Mouse (Mus musculus) midbrain, postnatal 0 days (tissue): Measurements from ENCODE around the gene Sestd1. TPM values are rescaled to one million over a fixed set of nuclear protein-coding genes. Genes with fewer than 3 reads are reported as not detected.
A peak's percentile ranks its signal among the peaks of the same experiment; 100 is the strongest.

ENCODE experiments used
- ATAC-seq: fragments of 200-750 bp; cut with Nextera tagmentation; 2 replicates; pipeline ENCODE4 v1.8.0; 2017; ENCODE audit warnings: moderate number of reproducible peaks, mild to moderate bottlenecking, moderate TSS enrichment, moderate library complexity; ENCODE audit not compliant: low FRiP score
- DNase-seq: peaks from one replicate; pipeline ENCODE4 v3.0.0-alpha.2; 2015; ENCODE audit warnings: low spot score
- H3K27ac ChIP-seq: fragments of 300-500 bp; sonication (generic); 2 replicates; pipeline ENCODE4 v1.5.1; 2014; ENCODE audit warnings: low read depth, mild to moderate bottlenecking, low read length, mixed read lengths
- H3K27me3 ChIP-seq: fragments of 300-500 bp; sonication (generic); 2 replicates; pipeline ENCODE4 v1.6.1; 2014; ENCODE audit warnings: low read length, control low read depth, mixed read lengths; ENCODE audit not compliant: insufficient read depth
- H3K36me3 ChIP-seq: fragments of 300-500 bp; sonication (generic); 2 replicates; pipeline ENCODE4 v1.6.1; 2014; ENCODE audit warnings: low read length, control low read depth, mixed read lengths; ENCODE audit not compliant: insufficient read depth
- H3K4me1 ChIP-seq: fragments of 300-500 bp; sonication (generic); 2 replicates; pipeline ENCODE4 v1.6.1; 2014; ENCODE audit warnings: mild to moderate bottlenecking, control low read depth, antibody characterized with exemption, low read length, mixed read lengths; ENCODE audit not compliant: insufficient read depth
- H3K4me2 ChIP-seq: fragments of 300-500 bp; sonication (generic); 2 replicates; pipeline ENCODE4 v1.6.1; 2014; ENCODE audit warnings: low read depth, mild to moderate bottlenecking, low read length, mixed read lengths; ENCODE audit not compliant: poor library complexity, severe bottlenecking
- H3K4me3 ChIP-seq: fragments of 300-500 bp; sonication (generic); 2 replicates; pipeline ENCODE4 v1.5.1; 2014; ENCODE audit warnings: low read depth, mild to moderate bottlenecking, low read length, moderate library complexity
- H3K9ac ChIP-seq: fragments of 300-500 bp; sonication (generic); replicated peaks from 2 replicates; pipeline ENCODE4 v1.6.1; 2014; ENCODE audit warnings: mild to moderate bottlenecking, low read length, moderate library complexity, mixed read lengths; ENCODE audit not compliant: poor library complexity, severe bottlenecking
- H3K9me3 ChIP-seq: fragments of 300-500 bp; sonication (generic); 2 replicates; pipeline ENCODE4 v1.6.1; 2016; ENCODE audit warnings: low read length, control low read depth
- CTCF ChIP-seq: IDR thresholded peaks from 2 replicates; pipeline ENCODE4 v1.5.1; 2016; ENCODE audit warnings: antibody characterized with exemption, mild to moderate bottlenecking
- WGBS: fragments of 180-500 bp; shearing (Covaris S2); extraction: QIAGEN DNeasy Blood & Tissue Kit; methylation state at CpG from one replicate; pipeline ENCODE4 v1.1.7; 2014; 5-methylcytosine and 5-hydroxymethylcytosine counted together
- polyA plus RNA-seq: library from polyadenylated mRNA; unstranded; fragments of >200 nt; fragmentation: Nextera tagmentation; extraction: Ambion mirVana; gene quantifications from 2 replicates; pipeline ENCODE4 v1.2.1, GENCODE M21; 2015
- total RNA-seq: library from RNA; depleted of rRNA; stranded (reverse); fragments of >200 nt; gene quantifications from 2 replicates; pipeline ENCODE4 v1.2.3, GENCODE M21; 2014

Sestd1 gene
- total and polyA plus RNA-seq, 2 experiments from 2014 or later, result 23.7 to 52.6 TPM

GRCm38 (mm10) chr2:77200379-77200778 is 80.0 kb downstream of the Sestd1 start:
- 94% methylated on average over 4 of the region's 4 CpGs for WGBS
- DNase-seq (peak; percentile 19), ATAC-seq (no peak)
- Histone ChIP-seq H3K9ac (no peak overlapping the region), H3K4me1 (no peaks in the 10 kb centered on the region), H3K9me3 (no peaks in the 10 kb centered on the region), H3K36me3 (peaks cover 4% of the 10 kb centered on the region; the same call in 1 of the 2 replicates), H3K27ac (no peak overlapping the region), H3K4me2 (no peak overlapping the region), H3K27me3 (no peaks in the 10 kb centered on the region), H3K4me3 (no peak overlapping the region)
- TF ChIP-seq CTCF, result no peak

- Histone ChIP-seq H3K9ac (no peak overlapping the region), H3K4me1 (no peaks in the 10 kb centered on the region), H3K36me3 (peaks cover 19% of the 10 kb centered on the region), H3K4me2 (no peak overlapping the region), H3K4me3 (no peak overlapping the region), H3K27me3 (no peaks in the 10 kb centered on the region), H3K27ac (no peak overlapping the region), H3K9me3 (no peaks in the 10 kb centered on the region)
- no peak for TF ChIP-seq CTCF
- 83% methylated on average over 5 of the region's 5 CpGs for WGBS
- no peak for DNase-seq
- ATAC-seq, result no peak
Measured at GRCm38 (mm10) chr2:77198246-77198645, 82.1 kb downstream of the Sestd1 start.

GRCm38 (mm10) chr2:77196819-77197218 is 83.6 kb downstream of the Sestd1 start:
- WGBS, result 94% methylated on average over 4 of the region's 4 CpGs
- H3K4me2 ChIP-seq, result no peak overlapping the region
- H3K27me3 ChIP-seq, result no peaks in the 10 kb centered on the region
- peaks cover 23% of the 10 kb centered on the region for H3K36me3 ChIP-seq
- ATAC-seq (no peak), DNase-seq (no peak)
- no peaks in the 10 kb centered on the region for H3K9me3 ChIP-seq
- no peak overlapping the region for H3K4me3 ChIP-seq
- no peak for TF ChIP-seq CTCF
- no peak overlapping the region for H3K9ac ChIP-seq
- H3K4me1 ChIP-seq, result no peaks in the 10 kb centered on the region
- no peak overlapping the region for H3K27ac ChIP-seq

GRCm38 (mm10) chr2:77195056-77195455 is 85.3 kb downstream of the Sestd1 start:
- Histone ChIP-seq H3K27ac (no peak overlapping the region), H3K36me3 (peaks cover 26% of the 10 kb centered on the region), H3K4me2 (no peak overlapping the region), H3K27me3 (no peaks in the 10 kb centered on the region), H3K4me3 (no peak overlapping the region), H3K9ac (no peak overlapping the region), H3K9me3 (no peaks in the 10 kb centered on the region), H3K4me1 (no peaks in the 10 kb centered on the region)
- 92% methylated on average over 5 of the region's 5 CpGs for WGBS
- ATAC-seq (no peak), DNase-seq (no peak)
- no peak for TF ChIP-seq CTCF

GRCm38 (mm10) chr2:77191811-77192210 is 88.6 kb downstream of the Sestd1 start:
- DNase-seq, result no peak
- H3K4me3 ChIP-seq, result no peak overlapping the region
- TF ChIP-seq CTCF, result no peak
- no peaks in the 10 kb centered on the region for H3K4me1 ChIP-seq
- H3K9me3 ChIP-seq, result no peaks in the 10 kb centered on the region
- no peak overlapping the region for H3K4me2 ChIP-seq
- ATAC-seq, result no peak
- H3K27ac ChIP-seq, result no peak overlapping the region
- peaks cover 39% of the 10 kb centered on the region for H3K36me3 ChIP-seq
- H3K9ac ChIP-seq, result no peak overlapping the region
- 97% methylated on average over 3 of the region's 3 CpGs for whole genome bisulfite sequencing
- H3K27me3 ChIP-seq, result no peaks in the 10 kb centered on the region

GRCm38 (mm10) chr2:77190891-77191290 is 89.5 kb downstream of the Sestd1 start:
- Histone ChIP-seq H3K27ac (no peak overlapping the region), H3K9me3 (no peaks in the 10 kb centered on the region), H3K4me3 (no peak overlapping the region), H3K4me2 (no peak overlapping the region), H3K27me3 (no peaks in the 10 kb centered on the region), H3K4me1 (no peaks in the 10 kb centered on the region), H3K9ac (no peak overlapping the region), H3K36me3 (peaks cover 39% of the 10 kb centered on the region)
- WGBS, result 95% methylated on average over 7 of the region's 7 CpGs
- DNase-seq, result no peak
- no peak for ATAC-seq
- TF ChIP-seq CTCF, result no peak
